Mouse (Mus musculus) layer of hippocampus, adult 2 months (tissue): ENCODE measurements around the gene Slc7a14. TPM values are rescaled to one million over a fixed set of nuclear protein-coding genes. Genes with fewer than 3 reads are reported as not detected.

ENCODE experiments used
- DNase-seq, 2 experiments: peaks; one replicate each; pipeline ENCODE4 v3.0.0; 2022; ENCODE audit warnings: low spot score in 2 of 2
- H3K27ac ChIP-seq: fragments of 200-600 bp; 2 replicates; pipeline ENCODE4 v1.8.1; 2022
- H3K4me3 ChIP-seq: fragments of 200-600 bp; 2 replicates; pipeline ENCODE4 v1.8.1; 2022; ENCODE audit warnings: mild to moderate bottlenecking
- CTCF ChIP-seq: fragments of 200-600 bp; conservative IDR thresholded peaks from 2 replicates; pipeline ENCODE4 v1.8.1; 2022; ENCODE audit warnings: antibody characterized with exemption, mild to moderate bottlenecking, moderate library complexity
- total RNA-seq, 2 experiments: library from RNA; stranded (reverse); gene quantifications; 2 replicates each; pipeline ENCODE4 v1.2.3; 2021

Gene Slc7a14
- total RNA-seq, 2 experiments from 2014 or later: 94.4 to 97.3 TPM

DNA sequence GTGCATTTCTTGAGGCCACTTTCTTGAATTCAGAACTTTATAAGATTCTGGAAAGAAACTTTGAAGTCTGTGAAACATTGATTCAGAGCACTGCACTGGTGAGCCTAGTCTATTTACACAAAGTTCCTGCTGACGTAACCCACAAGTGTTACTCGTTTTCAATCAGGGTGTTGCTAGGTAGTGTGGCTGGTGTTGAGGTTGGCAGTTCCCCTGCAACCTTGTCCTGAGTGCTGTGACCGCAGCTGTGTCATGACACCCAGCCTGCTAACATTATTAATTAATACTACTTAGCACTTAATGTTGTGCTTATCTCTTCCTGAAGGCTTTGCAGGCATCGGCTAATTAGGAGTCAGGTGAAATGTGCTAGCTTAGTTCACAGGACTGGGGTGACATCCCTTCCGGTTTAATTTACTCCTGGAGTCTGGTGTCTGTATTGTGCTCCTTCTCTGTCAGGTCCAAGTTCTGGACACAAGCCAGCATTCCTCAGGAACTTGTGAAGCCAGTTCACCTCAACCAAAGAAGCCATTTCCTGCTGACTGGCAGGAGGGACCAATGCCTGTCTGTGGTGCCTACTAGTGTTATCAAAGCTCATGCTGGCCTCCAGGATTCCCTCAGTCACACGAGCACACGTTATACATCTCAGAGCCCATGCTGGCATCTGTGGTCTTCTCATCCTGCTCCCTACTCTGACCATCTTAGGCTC is 50.5 kb downstream of the Slc7a14 start:
- no peak for TF ChIP-seq CTCF
- Histone ChIP-seq H3K4me3 (no peak overlapping the region), H3K27ac (no peak overlapping the region)
- DNase-seq: no peak

DNA sequence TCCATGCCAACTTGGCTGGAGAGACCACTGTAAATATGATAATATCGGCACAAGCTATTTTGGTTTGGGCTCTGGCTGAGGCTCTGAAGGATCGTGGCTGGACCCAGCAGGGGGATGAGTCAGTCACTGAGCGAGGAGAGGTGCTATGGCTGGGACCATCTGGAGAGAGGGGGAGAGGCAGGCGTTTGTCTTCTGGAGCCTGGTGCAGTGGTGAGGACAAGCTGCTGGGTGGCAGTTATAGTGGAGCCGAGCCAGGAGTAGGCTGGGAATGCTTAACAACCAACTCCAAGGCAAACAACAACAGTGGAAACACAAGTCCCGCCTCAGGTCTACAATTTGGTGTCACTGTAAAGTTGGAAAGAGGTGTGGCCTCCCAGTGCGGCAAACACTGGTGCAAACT is 55.8 kb downstream of the Slc7a14 start:
- no peak for TF ChIP-seq CTCF
- peak; percentile 74 to 86 for DNase-seq
- H3K4me3 ChIP-seq: no peak overlapping the region
- H3K27ac ChIP-seq: peak overlapping the region; percentile 70; the same call in 1 of the 2 replicates

DNA sequence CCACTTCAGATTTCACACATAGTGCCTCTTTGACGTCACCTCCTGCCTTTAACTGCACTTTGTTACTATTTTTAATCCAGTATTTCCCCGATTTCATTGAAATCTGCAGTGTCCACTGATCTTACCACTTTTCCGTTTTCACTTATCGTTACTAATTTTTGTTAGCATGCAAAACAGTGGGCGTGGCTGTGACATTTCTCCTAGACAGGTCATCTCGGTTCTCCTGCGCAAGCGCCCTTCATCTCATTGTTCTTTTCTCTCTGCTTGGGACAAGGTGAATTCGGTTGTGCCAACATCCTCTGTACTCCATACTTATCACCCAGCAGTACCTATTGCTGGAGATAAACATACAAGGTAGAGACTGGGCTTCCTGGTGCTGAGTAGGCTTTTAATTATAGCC is 56.3 kb downstream of the Slc7a14 start:
- H3K27ac ChIP-seq: peak overlapping the region; percentile 70; the same call in 1 of the 2 replicates
- H3K4me3 ChIP-seq: no peak overlapping the region
- DNase-seq: no peak
- TF ChIP-seq CTCF: no peak

DNA sequence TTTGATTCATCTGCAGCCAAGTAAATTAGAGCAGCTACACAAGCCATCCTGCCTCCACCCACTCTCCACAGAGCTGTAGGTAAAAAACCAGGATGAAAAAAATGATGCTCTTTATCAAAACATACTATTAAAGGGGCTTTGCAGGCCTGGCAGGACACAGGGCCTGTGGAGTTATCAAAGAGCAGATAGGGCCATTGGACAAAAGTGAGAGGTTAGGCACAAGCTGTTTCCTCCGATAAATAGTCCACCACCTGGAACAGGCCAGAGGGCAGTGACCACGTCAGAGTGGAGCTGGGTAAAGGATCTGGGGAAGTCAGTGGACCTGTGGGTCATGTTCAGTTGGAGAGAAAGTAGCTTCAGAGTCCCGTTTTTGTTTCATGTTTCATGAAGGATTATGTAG is 57.6 kb downstream of the Slc7a14 start:
- no peak for DNase-seq
- H3K27ac ChIP-seq: no peak overlapping the region; the same call in 1 of the 2 replicates
- H3K4me3 ChIP-seq: no peak overlapping the region
- TF ChIP-seq CTCF: no peak

DNA sequence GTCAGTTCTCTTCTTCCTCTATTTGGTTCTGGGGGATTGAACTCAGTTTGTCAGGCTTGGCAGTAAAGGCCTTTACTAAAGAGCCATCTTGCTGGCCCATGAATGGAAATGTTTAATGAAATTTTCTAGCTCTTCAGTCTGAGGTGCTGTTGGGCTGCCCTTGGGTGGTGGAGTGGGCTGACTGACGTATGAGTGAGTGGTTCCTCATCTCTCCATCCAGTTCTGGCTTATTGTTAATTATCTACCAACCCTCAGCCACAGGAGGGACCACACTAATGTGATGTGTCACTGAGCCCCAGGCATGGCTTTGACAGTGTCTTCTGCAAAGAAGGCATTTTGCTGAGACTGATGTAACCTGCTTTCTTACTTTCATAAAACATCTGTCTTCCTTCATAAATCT is 66.7 kb downstream of the Slc7a14 start:
- no peak for DNase-seq
- Histone ChIP-seq H3K4me3 (no peak overlapping the region), H3K27ac (no peak overlapping the region)
- TF ChIP-seq CTCF: no peak

DNA sequence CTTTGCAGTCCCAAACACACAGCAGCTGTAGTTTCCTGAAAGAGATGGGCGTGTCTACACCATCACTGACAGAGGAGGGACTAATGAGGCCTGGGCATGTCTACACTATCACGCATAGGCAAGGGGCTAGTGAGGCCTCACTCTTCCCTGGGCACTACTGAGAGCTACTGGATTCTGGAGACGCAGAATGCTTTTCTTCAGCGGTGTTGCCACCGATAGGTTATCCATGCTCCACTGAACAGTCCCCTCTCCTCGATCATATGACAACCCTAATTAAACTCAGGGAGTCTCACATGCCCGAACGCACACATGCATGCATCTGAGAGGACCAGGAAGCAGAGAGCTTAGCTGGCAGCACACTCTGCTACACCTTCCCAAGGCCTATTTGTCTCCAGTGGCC is 69.3 kb downstream of the Slc7a14 start:
- TF ChIP-seq CTCF: no peak
- no peak overlapping the region for H3K4me3 ChIP-seq
- DNase-seq: no peak
- H3K27ac ChIP-seq: no peak overlapping the region

DNA sequence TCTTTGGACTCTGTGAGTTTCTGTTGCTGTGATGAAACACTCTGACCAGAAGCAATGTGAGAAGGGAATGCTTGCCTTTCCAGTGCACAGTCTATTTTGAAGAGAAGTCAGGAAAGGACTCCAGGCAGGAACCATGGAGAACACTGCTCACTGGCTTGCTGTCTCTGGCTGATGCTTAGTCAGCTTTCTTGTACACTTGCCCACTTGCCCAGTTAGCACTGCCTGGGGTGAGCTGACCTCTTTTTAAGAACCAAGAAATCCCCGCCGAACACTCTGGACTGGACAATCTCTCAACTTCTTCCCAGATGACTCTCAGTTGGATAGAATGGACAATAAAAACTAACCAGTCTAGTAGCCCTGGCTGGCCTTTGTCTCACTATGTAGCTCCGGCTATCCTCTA is 70.5 kb downstream of the Slc7a14 start:
- DNase-seq: no peak
- no peak overlapping the region for H3K27ac ChIP-seq
- H3K4me3 ChIP-seq: no peak overlapping the region
- TF ChIP-seq CTCF: no peak

DNA sequence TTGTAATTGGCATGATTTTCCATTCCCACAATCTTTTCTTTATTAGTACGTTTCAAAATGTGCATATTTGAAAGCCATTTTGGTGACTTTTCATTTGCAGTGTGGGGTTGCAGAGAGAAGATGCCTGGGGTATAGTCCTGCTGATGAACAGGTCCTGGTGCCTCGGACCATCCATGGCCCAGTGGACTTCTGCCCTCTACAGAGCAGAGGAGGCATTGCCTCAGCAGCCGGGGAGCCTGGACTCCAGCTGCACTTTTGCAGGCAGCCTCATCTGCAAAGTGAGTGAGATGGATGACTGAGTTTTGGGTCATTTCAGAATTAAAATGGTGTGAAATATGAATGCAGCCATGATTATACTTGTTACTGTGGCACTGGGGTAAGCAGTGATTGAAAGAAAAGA is 72.2 kb downstream of the Slc7a14 start:
- peak in 1 of 2 experiments; percentile 40 for DNase-seq
- Histone ChIP-seq H3K27ac (no peak overlapping the region), H3K4me3 (no peak overlapping the region)
- peak; percentile 78 for TF ChIP-seq CTCF

DNA sequence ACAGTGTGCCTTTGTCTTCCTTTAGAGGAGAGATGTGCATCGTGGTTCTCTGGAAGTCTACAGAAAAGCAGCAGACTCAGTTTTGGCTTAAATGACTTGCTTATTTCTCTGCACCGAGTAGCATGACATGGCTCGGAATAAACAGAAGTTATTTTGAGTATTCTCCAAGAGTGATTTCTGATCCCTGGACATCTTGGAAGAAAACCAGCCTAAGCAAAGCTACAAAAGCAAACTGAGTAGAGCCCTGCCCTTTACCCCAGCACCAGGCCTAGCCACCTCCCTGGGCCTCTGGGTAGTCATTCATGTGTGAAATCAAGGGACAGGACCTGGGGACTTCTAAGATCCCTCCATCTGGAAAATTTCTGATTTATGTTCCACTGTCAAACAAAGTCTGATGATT is 74.0 kb downstream of the Slc7a14 start:
- no peak for TF ChIP-seq CTCF
- no peak for DNase-seq
- no peak overlapping the region for H3K4me3 ChIP-seq
- H3K27ac ChIP-seq: peak overlapping the region; percentile 32; the same call in 1 of the 2 replicates

DNA sequence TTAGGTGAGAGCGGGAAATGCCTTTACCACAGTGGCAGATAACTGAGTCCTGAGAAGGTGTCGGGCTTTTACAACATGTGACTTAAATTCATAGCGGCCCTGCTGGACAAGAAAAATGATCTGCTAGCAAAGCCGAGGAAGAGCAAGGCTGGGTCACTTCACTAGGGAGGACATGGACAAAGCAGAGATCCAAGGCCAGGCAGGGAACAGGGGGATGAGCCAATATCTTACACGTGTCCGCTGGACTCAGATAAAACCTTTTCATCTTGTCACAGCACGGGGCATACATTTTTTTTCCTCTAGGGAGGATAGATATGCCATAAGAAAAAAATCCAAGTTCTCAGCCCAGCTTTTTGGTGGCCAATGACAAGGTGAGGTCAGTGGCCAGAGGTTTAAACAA is 75.8 kb downstream of the Slc7a14 start:
- no peak for TF ChIP-seq CTCF
- no peak for DNase-seq

DNA sequence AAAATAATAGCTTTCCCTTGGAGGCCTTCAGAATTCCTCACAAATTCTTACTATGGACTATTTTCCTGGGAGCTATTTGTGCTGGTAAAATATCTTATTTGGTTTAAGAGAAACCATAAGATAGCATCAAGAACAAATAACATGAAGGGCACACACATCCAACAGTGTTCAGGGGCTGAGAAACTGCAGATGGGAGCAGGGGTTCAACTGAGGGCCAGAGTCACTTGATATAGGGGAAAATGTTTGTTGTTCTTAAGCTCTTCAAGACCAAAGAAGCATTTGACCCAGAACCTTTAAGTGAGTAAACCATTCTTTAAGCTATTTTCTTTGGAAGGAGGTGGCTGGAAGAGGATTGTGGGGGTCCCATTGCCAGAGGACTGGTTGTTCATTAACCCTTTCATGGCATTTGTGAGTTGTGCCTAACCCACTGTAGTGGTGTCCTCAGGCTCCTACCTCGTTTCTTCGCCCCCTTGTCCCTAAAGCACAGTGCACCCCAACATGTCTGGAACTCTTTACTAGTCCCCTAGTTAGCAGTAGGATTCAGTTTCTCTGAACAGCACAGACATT is 76.3 kb downstream of the Slc7a14 start:
- Histone ChIP-seq H3K4me3 (no peak overlapping the region), H3K27ac (no peak overlapping the region)
- no peak for DNase-seq
- TF ChIP-seq CTCF: no peak

More for the DNA sequence above, 75.8 kb downstream of the Slc7a14 start:
- Histone ChIP-seq H3K27ac (no peak overlapping the region), H3K4me3 (no peak overlapping the region)

DNA sequence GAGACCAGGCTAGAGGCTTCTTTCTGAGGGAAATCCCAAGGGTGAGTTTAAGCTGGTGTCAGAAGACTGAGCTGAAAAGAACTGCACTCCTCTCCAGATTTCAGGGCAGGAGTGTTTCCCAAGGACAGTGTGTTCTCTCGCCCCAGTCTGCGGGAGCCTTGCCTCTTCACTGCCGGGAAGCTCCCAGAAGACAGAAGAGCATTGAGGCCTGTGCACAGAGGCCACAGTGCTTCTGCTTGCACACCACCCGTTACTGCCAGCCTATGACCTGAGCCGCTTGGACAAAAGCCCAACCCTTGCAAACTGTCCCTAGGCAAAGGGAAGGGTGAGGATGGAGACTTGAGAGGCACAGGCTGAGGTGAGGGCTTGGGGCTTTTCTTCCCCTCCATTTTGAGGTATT is 80.9 kb downstream of the Slc7a14 start:
- DNase-seq: no peak
- Histone ChIP-seq H3K4me3 (no peak overlapping the region), H3K27ac (peak overlapping the region; percentile 72)
- no peak for TF ChIP-seq CTCF

DNA sequence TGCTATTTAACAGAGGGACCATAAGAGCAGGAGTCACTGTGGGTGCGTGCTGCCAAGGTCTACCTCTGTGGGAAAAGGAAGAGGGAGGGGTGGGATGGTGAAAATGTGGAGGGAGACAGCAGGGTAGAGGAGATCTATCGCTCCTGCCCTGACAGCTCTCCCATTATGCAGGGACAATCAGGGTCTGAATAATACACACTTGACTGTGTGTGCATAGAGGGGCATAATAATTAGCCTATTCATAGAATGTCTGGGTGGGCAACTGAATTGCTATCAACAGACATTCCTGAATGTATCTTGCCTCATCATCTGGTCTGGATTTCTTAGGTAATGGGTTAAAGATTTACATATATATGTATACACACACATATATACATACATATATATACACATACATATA is 81.7 kb downstream of the Slc7a14 start:
- no peak for TF ChIP-seq CTCF
- DNase-seq: no peak
- peak overlapping the region; percentile 72 for H3K27ac ChIP-seq
- H3K4me3 ChIP-seq: no peak overlapping the region

DNA sequence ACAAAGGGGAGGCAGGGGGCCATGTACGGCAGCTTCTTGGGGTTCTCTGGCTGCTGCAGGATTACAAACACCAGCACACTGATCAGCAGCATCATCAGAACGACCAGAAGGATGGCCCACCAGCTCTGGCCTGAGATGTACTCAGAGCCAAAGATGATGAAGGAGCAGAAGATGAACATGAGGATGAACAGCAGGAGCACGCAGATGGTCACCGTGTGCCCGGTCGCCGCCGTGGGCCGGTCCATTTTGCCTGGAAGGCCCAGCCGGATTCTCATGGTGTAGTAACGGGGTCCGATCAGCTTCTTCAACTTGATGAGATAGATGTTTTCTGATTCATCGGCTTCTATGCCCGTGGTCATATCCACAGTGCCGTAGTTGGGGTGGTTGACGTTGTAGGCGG is 86.6 kb downstream of the Slc7a14 start:
- Histone ChIP-seq H3K27ac (no peak overlapping the region), H3K4me3 (no peak overlapping the region)
- no peak for DNase-seq
- no peak for TF ChIP-seq CTCF
